Mouse (Mus musculus) heart, postnatal 36 days (tissue): ENCODE results near the gene Tpt1. TPM values are rescaled to one million over a fixed set of nuclear protein-coding genes. Genes with fewer than 3 reads are reported as not detected.
"Not testable (repeated sequence)": the region's sequence is repeated elsewhere in the genome, so short reads cannot be mapped to it uniquely, and the experiment has no call there.

Source experiments
- DNase-seq, 2 experiments: peaks; one replicate each; pipeline ENCODE4 v3.0.0; 2021 to 2022
- intact Hi-C: fragments of 180-260 bp; cut with DNase I; formaldehyde crosslinking; loops from one replicate; pipeline ENCODE4 v1.15.1; 2025
- total RNA-seq, 2 experiments: library from RNA; stranded (reverse); gene quantifications; 2 replicates each; pipeline ENCODE4 v1.2.3; 2021

Gene Tpt1
- total RNA-seq, 2 experiments from 2014 or later, result 2,953 to 3,079 TPM

DNA sequence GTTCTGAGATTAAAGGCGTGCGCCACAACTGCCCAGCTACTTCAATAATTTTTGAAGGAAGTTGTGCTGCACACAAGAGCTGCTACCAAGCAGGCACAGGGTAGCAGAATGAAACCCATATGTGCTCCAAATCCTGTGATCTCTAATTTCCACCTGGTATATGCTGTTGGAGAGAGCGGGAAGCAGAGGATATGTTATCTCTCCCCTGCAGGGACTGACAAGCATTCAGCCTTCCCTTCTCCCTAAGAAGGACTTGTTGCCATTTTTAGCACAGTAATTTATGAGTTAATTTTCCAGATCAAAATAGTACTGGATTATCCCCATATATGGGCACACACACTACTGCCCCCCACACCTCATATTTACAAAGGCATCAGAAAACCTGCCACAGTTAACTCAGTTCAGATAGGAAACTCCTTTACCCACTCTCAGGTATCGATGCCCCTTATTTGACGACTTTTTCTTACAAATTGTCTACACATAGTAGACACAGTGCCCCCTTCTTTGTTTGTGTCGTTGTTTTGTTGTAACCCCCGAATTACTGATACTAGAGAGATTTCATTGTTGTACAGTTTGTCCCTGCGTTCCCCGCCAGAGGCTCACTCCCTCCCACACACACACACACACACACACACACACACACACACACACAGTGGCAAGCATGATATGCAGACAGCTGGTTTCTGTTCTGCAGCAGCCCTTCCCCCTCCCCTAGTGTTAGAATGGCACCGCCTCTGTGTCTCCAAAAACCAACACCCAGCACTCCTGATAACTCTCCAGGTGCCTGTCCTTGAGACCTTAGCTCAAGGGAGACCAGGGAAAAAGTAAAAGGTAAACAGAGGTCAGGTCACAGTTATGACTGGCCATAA, 7.6 kb upstream of the Tpt1 start:
- DNase-seq, result peak; percentile 48 to 57
- intact Hi-C loops, result no loop called here

GRCm38 (mm10) chr14:75841758-75842157, 3.1 kb upstream of the Tpt1 start:
- DNase-seq, intact Hi-C loops: not testable (repeated sequence)

- intact Hi-C loops, result no loop called here
- DNase-seq, result no peak
Measured at GRCm38 (mm10) chr14:75844111-75844695, 690 bp upstream of the Tpt1 start.

GRCm38 (mm10) chr14:75845698-75846115, 814 bp downstream of the Tpt1 start:
- intact Hi-C loops, result no loop called here
- peak; percentile 91 to 94 for DNase-seq

DNA sequence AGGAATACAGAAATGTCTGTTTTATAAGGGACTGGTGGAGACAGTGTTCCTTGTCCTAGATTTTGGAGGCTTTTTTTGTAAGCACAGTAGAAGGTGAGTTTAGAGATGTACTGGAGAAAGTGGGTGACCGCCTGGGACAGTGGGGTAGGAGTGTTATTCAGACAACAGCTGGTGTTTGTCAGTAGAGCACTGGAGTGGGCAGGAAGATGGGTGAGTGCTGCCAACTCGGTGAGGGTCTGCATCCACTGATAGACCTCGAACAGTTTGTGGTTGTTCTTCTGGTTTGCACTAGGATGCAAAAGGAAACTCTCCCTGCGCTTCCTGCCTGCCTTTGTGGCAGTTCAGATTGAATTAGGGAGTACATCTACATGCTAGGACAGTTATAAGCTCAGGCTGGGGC, 2.8 kb downstream of the Tpt1 start:
- no peak for DNase-seq
- intact Hi-C loops, result loop anchor here (2.0 kb wide), 1 partner anchor 15 kb away; no protein-coding TSS in a partner anchor

- intact Hi-C loops, result loop anchor here (2.0 kb wide), 1 partner anchor 14 kb away; no protein-coding TSS in a partner anchor
- no peak for DNase-seq
Measured at GRCm38 (mm10) chr14:75848482-75848881, 3.6 kb downstream of the Tpt1 start.

GRCm38 (mm10) chr14:75849236-75849635, 4.3 kb downstream of the Tpt1 start:
- DNase-seq, result no peak
- intact Hi-C loops, result loop anchor here (2.0 kb wide), 1 partner anchor 14 kb away; no protein-coding TSS in a partner anchor

GRCm38 (mm10) chr14:75849842-75850568, 5.1 kb downstream of the Tpt1 start:
- no peak for DNase-seq
- intact Hi-C loops, result loop anchor here (2.0 kb wide), 1 partner anchor 13 kb away; no protein-coding TSS in a partner anchor

GRCm38 (mm10) chr14:75850819-75851218, 5.9 kb downstream of the Tpt1 start:
- DNase-seq, result no peak
- intact Hi-C loops, result no loop called here

DNA sequence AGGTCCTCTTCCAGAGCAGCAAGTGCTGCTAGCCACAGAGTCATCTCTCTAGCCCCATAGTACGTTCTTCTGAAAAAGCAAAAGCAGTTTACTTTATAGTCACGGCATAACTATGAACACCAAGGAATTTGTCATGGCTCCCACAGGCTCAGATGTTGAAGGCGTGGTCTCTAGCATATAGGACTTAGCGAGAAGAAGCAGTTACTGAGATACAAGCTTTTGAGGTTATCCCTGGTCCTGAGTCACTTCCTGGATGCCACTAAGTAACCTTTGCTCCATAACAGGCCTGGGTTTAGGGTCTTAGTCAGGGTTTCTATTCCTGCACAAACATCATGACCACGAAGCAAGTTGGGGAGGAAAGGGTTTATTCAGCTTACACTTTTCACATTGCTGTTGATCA, 7.1 kb downstream of the Tpt1 start:
- intact Hi-C loops, result no loop called here
- no peak for DNase-seq

GRCm38 (mm10) chr14:75855263-75855992, 10.5 kb downstream of the Tpt1 start:
- intact Hi-C loops, result no loop called here
- no peak for DNase-seq

DNA sequence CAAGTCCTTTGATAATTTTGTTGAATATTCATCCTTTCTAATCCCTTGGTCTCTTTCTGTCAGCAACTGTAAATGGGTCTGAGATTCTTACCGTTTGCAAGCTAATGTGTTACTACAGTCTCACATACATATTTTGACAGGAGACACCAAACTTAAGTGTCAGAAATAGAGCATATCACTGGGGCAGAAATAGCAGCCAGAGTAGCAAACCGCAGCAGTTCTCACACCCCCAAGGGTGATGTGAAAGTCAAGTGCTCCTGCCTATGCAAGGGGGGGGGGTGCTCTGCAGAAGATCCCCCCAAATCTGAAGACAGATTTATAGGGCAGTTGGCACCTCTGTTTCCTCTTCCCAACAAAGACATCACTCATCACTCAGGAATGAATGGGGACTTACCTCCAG, 13.3 kb downstream of the Tpt1 start:
- intact Hi-C loops, result no loop called here

GRCm38 (mm10) chr14:75859619-75860018, 14.7 kb downstream of the Tpt1 start:
- intact Hi-C loops, result no loop called here
- no peak for DNase-seq

More for the DNA sequence above, 13.3 kb downstream of the Tpt1 start:
- DNase-seq, result no peak

DNA sequence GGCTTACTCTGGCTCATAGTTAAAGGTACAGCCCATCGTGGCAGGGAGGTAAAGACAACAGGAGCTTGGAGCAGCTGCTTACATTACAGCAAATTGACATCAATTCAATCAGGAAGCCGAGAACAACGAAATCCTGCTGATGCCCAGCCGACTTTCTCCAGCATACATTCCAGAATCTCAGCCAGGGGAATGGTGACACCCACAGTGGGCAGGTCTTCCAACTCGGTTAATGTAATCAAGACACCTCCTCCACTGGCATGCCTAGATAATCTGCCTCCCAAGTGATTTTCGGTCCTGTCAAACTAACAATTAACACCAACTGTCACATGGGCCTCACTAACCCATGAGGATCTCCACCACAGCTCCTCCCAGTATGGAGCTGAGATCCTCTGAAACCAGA, 17.8 kb downstream of the Tpt1 start:
- intact Hi-C loops, result loop anchor here (2.0 kb wide), 1 partner anchor 14 kb away; no protein-coding TSS in a partner anchor
- DNase-seq, result no peak

DNA sequence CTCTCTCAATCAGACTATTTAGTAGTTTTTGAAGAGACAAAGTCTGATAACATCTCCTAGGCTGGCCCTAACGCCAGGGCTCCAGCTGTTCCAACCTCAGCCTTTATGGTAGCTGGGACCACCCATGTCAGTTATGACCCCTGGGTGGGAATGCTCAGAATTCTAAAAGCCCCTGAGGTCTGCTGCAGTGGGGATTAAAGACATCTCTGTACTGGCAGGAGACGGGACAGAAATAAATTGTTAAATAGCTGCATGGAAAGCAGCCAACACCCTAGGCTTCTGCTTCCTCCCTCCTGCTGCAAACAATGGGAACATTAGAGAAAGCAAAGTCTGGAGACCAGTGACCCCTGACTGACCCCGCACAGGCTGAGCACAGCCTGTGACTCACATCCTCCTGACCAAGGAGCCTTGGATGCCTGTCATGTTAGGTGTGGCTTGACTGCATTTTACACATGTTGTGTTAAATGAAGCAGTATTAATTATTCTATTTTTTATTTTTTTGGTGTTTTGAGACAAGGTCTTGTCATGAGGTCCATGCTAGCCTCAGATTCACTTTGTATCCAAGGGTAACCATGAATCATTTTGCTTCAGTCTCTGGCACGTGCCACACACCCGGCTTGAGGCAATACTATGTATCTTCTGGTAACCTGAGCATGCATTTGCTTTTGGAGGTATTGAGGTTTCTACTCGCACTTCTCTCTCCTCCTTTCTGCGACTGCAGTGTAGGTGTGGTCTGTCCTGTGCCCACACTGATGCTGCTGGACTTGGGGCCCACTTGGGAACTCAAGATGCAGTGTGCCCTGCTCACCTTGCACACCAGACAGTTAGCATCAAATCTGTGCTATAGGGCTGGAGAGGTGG, 18.9 kb downstream of the Tpt1 start:
- DNase-seq, result peak; percentile 68 to 77
- intact Hi-C loops, result loop anchor here (2.0 kb wide), 1 partner anchor 15 kb away; no protein-coding TSS in a partner anchor

- no peak for DNase-seq
- intact Hi-C loops, result no loop called here
Measured at GRCm38 (mm10) chr14:75866706-75867333, 21.9 kb downstream of the Tpt1 start.

- DNase-seq, intact Hi-C loops: not testable (repeated sequence)
Measured at GRCm38 (mm10) chr14:75868028-75868427, 23.1 kb downstream of the Tpt1 start.

DNA sequence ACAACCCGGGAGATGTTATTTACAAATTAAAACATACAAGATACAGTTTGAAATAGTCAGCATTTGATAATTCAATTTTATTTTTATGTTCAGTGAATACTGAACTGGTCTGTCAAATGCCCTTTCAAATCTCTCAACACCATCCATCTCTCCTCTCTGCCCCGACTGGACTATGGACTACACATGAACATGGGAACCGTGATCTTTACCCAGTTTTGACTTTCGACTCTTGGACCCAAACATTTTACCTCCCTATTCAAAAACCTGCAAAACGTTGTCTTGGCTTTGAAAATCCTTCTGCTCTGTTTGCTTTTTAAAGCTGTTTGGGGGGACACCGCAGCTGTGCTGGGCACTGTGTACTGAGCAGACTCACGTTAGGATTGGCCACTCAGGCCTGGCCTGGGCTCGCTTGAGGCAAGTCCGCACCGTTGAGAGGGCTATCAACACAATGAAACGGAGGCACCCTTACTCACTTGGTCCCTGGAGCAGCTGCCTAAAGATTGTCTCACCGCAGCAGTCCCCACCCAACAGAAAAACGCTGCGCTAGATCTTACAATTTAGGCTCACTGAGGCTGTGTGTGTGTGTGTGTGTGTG, 25.0 kb downstream of the Tpt1 start:
- DNase-seq, result no peak
- intact Hi-C loops, result loop anchor here (10.0 kb wide), 1 partner anchor 605 kb away; no protein-coding TSS in a partner anchor
